ENCODE assay signal across 10 mouse cellular contexts in genomic region chr5:22093157-22093865, GRCm38 (mm10).
DNase-seq lines count a peak whose midpoint lies in the region; ATAC-seq lines count a peak whose summit lies in the region.
"Had no signal": no experiment of that assay in that cellular context is flagged by ENCODE, and none has a peak within 500 bp of the region (broad histone marks: within the 10 kb centered on the region; RNA-seq: fewer than 3 reads in every experiment).

No protein-coding gene starts in this region.

- no peak overlapping the region for H3K4me3 ChIP-seq in kidney, embryonic 14.5 days (ENCODE audit: low read length)
- no peak overlapping the region for H3K4me3 ChIP-seq in forebrain, embryonic 13.5 days
- H3K4me3 ChIP-seq in midbrain, embryonic 15.5 days = no peak overlapping the region
- H3K4me3 ChIP-seq: limb, embryonic 15.5 days had no signal

- intact Hi-C loops in gastrocnemius, postnatal 36 days (cut with DNase I) = no loop called here

- no peaks in the 10 kb centered on the region for H3K36me3 ChIP-seq in kidney, embryonic 14.5 days (ENCODE audit: control insufficient read depth, insufficient read depth, low read length)
- H3K36me3 ChIP-seq in forebrain, embryonic 13.5 days (ENCODE audit: poor library complexity, severe bottlenecking) = no peaks in the 10 kb centered on the region
- no peaks in the 10 kb centered on the region for H3K36me3 ChIP-seq in midbrain, embryonic 15.5 days (replicated peaks)
- H3K36me3 ChIP-seq: limb, embryonic 15.5 days had no signal

- no peaks in the 10 kb centered on the region for H3K4me1 ChIP-seq in kidney, embryonic 14.5 days (ENCODE audit: control insufficient read depth, insufficient read depth, low read length)
- H3K4me1 ChIP-seq in forebrain, embryonic 13.5 days = peaks cover 34% of the 10 kb centered on the region
- peaks cover 14% of the 10 kb centered on the region for H3K4me1 ChIP-seq in midbrain, embryonic 15.5 days
- H3K4me1 ChIP-seq: limb, embryonic 15.5 days had no signal

- no peaks in the 10 kb centered on the region for H3K9me3 ChIP-seq in kidney, embryonic 14.5 days (ENCODE audit: control insufficient read depth, low read length)
- no peaks in the 10 kb centered on the region for H3K9me3 ChIP-seq in forebrain, embryonic 13.5 days (replicated peaks)
- no peaks in the 10 kb centered on the region for H3K9me3 ChIP-seq in midbrain, embryonic 15.5 days
- H3K9me3 ChIP-seq: limb, embryonic 15.5 days had no signal

- ATAC-seq in kidney, embryonic 14.5 days (ENCODE audit: low FRiP score, low TSS enrichment) = peak; percentile 43; the same call in 1 of the 2 replicates
- peak; percentile 81 for ATAC-seq in forebrain, embryonic 13.5 days
- peak; percentile 74 for ATAC-seq in midbrain, embryonic 15.5 days (replicated peaks)
- no peak for ATAC-seq in erythroblast, adult 5-6 weeks (replicated peaks; ENCODE audit: low FRiP score, poor library complexity, severe bottlenecking)

- WGBS in kidney, embryonic 14.5 days = 55% methylated on average over 9 of the region's 9 CpGs
- 31% methylated on average over 9 of the region's 9 CpGs for WGBS in forebrain, embryonic 13.5 days
- WGBS in midbrain, embryonic 15.5 days = 50% methylated on average over 9 of the region's 9 CpGs

- no peak overlapping the region for H3K27ac ChIP-seq in kidney, embryonic 14.5 days (ENCODE audit: low read depth, low read length)
- no peak overlapping the region for H3K27ac ChIP-seq in forebrain, embryonic 13.5 days
- peak overlapping the region; percentile 44; the same call in 1 of the 2 replicates for H3K27ac ChIP-seq in midbrain, embryonic 15.5 days
- H3K27ac ChIP-seq: limb, embryonic 15.5 days had no signal

- H3K27me3 ChIP-seq in kidney, embryonic 14.5 days (ENCODE audit: control insufficient read depth, insufficient read depth, low read length) = no peaks in the 10 kb centered on the region
- no peaks in the 10 kb centered on the region for H3K27me3 ChIP-seq in forebrain, embryonic 13.5 days
- H3K27me3 ChIP-seq in midbrain, embryonic 15.5 days (replicated peaks) = no peaks in the 10 kb centered on the region
- H3K27me3 ChIP-seq: limb, embryonic 15.5 days had no signal

- no peak overlapping the region for H3K9ac ChIP-seq in kidney, embryonic 14.5 days (ENCODE audit: low read depth, low read length)
- no peak overlapping the region for H3K9ac ChIP-seq in forebrain, embryonic 13.5 days
- no peak overlapping the region for H3K9ac ChIP-seq in midbrain, embryonic 15.5 days
- H3K9ac ChIP-seq: limb, embryonic 15.5 days had no signal

- no peak overlapping the region for H3K4me2 ChIP-seq in kidney, embryonic 14.5 days (replicated peaks; ENCODE audit: low read depth, low read length)
- H3K4me2 ChIP-seq in forebrain, embryonic 13.5 days = no peak overlapping the region
- H3K4me2 ChIP-seq in midbrain, embryonic 15.5 days = no peak overlapping the region
- H3K4me2 ChIP-seq: limb, embryonic 15.5 days had no signal

- no peak for DNase-seq in kidney, adult 18-20 months
- peak; percentile 46 to 48 for DNase-seq in cerebellum, adult 18-20 months
- no peak for DNase-seq in gastrocnemius, postnatal 36 days
- no peak for DNase-seq in ovary, postnatal 14 days (ENCODE audit: low spot score)
- DNase-seq: adrenal gland, postnatal 10 days had no signal

Comparison
In these comparisons a context has a peak if more than half of its experiments do, and no peak if none do; other contexts are left out.
1. DNase-seq: peak in cerebellum, adult 18-20 months (2 of 2); none in kidney, adult 18-20 months (single experiment), gastrocnemius, postnatal 36 days (0 of 2) and ovary, postnatal 14 days (single experiment).